Mouse (Mus musculus) embryo, embryonic 11 days (tissue): ENCODE measurements around the gene Aff1.
A peak's percentile ranks its signal among the peaks of the same experiment; 100 is the strongest.

Experiments used
- DNase-seq: peaks from one replicate; pipeline ENCODE4 v3.0.0-alpha.2; 2015

The Aff1 gene

DNA sequence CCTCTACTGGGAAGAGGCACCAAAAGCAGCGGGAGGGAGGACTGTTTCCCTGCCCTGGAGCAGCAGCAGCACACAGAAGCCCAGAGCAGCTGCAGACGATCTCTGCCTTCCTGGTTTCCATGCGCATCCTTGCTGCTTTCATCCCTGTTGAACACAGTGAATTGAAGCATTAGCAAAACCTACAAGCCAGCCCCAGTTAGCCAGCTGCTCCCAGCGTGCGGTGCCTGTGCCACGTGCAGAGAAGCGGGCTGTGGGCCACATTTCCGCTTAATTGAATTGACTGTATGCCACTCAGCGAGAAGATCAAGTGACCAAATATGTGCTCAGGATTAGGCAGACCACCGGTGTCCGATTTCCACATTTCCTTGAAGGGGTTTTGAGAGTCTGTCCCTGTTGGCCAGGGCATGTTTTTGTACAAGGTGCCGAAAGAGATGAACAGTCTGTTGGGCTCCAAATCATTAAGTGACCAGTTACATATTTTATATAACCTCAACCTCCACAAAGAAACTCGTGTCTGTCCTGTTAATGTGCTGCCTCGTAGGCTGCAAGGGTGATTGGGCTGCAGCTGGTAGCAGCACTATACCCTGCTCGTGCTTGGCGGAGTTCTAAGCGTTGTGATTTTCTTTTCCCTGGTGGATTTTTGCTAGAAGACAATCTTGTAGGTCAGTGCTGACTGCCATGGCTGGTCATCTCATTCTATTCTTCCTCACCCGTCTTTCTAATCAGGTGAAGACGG is 153.4 kb downstream of the Aff1 start:
- peak; percentile 64 for DNase-seq

DNA sequence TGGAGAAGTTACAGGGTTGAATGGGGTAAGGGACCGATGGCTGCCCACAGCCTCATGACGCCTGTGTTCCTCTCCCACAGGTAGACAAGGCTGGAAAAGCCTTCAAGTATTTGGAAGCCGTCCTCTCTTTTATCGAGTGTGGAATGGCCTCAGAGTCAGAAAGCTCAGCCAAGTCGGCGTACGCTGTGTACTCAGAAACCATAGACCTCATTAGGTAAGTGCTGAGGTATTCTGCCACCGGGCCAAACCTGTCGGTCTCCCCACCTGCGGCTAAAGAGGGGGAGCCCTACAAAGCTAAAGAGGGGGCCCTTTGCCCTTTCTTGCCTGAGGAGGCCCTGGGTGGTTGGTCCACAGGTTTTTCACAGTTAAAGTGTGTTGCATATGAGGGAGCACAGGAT is 154.0 kb downstream of the Aff1 start:
- no peak for DNase-seq

DNA sequence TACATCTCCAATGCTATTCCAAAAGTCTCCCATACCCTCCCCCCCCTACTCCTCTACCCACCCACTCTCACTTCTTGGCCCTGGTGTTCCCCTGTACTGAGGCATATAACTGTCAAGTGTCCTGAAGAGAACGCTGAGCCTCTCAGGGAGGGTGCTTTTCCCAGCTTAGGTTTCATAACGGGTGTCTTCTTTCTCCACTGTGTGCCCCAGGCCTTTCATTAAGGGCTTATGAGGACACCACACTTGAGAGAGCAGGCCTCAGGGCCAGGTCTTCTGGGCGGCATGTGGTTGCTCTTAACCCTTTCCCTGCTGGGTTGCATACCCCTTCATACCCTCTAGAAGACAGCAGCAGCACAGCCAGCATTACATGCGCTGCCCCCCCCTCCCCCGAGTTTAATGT is 154.4 kb downstream of the Aff1 start:
- peak; percentile 16 for DNase-seq

DNA sequence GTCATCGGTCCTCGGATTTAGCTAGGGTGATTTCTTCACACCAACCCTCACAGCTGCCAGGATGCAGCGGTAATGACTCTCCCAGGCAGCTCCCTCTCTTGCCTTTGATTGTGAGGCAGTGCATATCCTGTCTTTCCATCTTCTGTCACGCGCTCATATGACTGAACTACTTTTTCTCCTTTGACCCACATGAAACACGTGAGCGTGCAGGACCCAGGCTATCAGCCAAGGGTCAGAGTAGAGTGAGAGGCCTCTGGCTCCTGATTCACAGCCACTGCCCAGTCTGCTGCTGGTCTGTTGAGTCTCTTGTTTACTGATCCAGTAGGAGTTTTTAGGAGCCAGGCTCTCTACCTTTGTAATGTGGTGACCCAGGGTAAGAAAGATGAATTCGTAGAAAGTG is 156.4 kb downstream of the Aff1 start:
- DNase-seq, result no peak

DNA sequence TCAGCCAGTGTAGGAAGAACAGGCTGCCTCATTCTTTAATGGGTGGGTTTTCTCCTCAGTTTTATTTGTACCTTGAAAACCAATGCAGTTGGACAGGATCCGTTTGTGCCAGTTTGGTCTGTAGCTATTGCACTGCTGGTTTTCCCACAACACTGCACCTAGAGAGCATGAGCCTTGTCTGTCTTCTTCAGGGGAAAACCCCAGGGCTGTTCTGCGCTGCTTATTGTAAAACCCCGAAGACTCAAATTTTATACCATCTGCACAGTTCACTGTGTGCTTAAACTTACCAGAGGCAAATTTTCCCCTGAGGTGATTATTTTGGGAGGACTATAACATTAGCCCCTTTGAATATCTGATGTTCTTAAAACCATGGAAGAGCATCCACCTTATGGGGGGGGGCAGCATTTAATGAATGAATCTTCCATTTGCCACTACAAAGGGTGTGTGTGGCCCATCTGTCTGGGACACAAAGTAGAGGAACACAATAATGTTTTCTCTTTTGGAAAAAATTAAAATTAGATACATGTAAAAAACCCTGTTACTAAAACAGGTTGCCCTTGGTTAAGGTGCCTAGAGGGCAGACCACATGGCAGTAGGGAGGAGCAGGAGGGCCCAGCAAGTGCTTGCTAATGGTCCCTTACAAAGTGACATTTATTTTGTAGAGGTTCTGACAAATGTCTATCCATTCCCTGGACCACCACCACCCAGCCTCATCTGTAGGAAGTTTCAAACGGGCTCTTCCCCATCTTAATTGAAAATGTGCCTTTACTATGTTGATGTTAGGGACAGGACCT is 160.8 kb downstream of the Aff1 start:
- DNase-seq, result no peak

DNA sequence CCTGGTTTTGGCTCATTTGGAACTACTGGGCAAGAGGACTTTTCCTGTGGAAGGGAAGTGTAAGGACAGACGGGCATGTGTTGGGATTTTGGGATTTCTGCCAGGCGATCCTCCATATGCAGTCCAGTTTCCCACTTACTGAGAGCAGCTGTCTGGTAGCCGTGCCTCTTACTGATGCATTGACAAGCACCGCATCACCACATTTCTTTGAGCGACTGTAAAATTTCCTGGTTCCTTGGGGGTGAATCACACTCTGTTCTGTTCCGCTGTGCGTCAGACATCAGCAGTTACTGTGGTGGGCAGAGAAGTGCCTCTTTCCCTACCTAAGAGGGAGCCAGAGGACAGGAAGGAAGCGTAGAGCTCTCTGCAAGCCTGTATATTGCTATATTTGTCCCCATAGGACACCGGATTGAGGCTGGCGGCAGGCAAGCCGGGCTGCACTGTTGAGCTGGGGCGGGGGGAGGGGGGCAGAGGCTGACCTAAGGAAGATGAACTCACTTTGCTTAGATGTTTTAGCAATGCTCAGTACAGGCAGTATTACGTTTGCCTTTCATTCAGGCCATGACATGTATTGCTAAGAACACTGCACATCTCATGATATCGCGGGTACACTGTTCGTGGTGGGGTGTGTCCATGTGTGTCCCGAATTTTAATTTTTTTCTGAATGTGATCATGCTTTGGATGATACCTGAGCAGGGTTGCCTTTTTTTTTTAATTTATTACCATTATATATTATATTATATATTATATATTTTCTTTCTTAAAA is 162.1 kb downstream of the Aff1 start:
- peak; percentile 13 for DNase-seq

DNA sequence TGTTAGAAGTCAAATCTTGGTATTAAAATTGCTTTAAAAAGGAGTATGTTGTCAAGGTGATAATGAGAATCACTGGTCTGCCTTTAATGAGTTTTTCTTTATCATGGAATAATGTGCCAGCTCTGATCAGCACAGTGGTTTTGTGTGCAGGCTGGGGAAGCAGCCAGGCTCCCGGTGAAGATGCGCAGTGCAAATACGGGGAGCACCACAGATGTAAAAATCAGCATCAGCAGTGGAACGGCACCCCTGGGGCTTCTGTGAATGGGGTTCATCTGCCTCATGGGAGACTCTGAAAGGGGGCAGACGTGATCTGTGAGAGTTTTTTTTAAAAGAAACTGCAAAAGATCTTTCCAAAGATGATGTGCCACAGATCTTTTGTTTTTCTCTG is 162.6 kb downstream of the Aff1 start:
- DNase-seq, result no peak

DNA sequence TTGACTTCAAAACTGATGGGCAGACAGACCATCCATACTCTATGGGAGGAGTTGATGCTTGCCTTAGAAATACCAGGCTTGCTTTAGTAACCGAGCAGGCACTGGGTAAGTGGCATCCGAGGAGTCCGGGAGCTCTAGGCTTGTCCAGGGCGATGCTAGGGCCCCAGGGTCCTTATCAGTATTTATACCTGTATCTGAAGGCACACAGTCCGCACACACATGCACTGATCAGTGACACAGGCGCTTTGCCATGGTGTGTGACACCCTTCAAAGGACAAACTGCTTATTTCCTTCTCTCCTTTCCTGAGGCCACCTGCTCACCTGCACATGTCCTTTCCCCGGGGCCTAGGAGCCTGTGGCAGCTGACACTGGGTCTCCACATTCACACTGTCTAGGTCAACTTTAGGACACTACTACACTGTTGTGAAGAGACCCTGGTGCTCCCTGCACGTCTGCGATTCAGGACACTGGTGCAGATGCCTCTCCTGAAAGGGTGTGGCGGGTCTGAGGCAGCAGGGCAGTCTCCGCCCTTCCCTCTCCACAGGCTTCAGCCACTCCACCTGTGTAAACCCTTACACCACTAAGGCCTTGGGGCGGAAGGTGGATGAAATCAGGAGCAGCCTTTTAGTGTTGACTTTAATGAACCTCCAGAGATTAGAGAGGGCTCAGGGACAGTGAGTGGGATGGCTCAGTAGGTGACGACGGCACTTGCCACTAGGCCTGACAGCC is 163.5 kb downstream of the Aff1 start:
- no peak for DNase-seq

DNA sequence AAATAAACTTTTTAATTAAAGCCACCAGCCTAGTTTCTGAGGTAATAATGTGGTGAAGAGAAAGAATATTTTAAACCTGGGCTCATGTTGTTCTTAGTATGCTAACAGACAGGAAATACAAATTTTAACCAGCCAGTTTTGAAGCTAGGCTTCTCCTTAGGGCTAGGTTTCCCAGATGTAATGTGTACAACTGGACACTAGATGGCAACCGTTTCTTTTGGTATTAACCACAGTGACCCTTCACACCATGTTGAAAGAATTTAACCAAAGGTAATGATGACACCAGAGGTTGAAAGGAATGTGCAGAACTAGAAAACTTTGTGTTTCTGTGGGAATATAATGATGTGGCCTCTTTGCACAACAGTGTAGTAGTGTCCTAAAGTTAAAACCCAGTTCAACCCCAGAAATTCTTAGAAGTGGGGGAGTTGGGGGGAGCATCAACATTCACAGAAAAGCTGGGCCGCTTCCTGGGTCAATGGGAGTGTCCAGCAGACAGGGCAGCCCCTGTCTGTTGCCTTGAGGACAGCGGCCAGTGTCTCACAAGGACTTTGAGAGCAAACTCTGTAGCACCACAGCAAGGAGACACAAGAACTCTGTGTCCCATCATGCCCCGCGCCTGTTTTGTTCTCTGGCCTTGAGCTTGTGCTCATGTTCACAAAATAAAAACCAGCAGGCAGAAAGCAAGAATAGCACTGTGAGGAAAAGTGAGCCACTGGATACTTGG is 164.3 kb downstream of the Aff1 start:
- DNase-seq, result peak; percentile 84

DNA sequence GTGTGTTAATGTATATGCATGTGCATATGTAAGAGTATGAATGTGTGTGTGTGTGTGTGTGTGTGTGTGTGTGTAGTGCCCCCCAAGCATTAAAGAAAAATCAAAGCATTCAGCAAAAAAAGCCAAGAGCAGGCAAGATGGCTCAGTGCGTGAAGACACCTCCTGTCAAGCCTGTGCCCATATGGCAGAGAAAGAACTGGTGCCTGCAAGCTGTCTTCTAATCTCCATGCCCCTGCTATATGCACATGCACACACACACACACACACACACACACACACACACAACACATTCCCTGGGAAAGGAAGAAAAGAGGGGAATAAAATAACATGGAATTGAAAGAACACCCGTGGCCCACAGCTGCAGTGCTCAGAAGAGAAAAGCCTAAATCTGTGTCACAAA is 165.0 kb downstream of the Aff1 start:
- no peak for DNase-seq

DNA sequence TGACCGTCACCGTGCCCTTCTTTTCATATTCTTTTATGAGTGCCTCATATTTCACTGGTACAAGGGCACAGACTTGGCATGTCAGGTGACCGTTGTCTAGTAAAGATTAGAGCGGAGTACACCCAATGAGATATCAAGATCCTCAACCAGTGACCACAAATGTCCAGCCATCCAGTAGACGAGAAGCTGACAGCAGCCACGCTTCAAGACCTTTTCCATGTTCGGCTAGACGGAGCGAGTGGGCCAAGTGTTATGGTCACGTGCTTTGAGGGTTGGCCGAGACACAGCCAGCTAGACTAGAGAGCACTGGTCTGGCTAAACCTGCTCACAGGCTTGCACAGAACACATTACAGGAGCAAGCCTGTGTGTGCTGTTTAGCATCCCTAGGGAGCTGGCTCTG is 168.4 kb downstream of the Aff1 start:
- DNase-seq, result no peak

DNA sequence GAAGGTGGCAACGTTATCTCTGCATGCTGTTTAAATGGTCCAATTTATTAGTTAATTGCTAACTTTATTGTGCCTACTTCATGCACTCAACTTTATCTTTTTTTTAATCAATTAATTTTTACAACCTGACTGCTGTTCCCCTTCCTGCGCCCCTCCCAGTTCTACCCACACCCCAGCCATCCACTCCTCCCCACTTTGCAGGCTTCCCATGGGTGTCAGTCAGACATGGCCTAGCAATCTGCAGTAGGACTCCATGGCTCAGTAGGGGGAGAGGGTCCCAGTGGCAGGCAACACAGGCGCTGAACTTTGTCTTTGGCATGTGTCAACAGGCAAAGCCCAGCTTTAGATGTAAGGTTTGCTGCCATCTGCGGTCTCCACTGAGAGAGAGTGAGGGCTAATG is 171.6 kb downstream of the Aff1 start:
- DNase-seq, result no peak

DNA sequence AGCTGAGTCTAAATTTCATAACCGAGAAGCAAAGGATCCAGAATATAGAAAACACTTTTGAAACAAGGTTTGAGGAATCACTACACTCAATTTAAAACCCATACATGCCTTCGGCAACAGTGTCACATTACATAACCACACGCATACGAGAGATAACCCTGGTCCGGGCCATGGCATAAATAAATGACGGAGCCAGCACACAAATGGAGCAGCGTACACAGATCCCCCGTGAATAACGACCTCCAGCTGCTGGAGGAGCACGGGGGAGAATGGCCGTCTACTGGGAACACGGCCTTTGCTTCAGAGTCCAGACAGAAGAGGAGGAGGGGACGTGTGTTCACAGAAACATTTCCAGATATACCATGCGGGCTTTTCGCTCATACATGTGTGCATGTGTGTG is 197.6 kb downstream of the Aff1 start:
- DNase-seq, result peak; percentile 42

DNA sequence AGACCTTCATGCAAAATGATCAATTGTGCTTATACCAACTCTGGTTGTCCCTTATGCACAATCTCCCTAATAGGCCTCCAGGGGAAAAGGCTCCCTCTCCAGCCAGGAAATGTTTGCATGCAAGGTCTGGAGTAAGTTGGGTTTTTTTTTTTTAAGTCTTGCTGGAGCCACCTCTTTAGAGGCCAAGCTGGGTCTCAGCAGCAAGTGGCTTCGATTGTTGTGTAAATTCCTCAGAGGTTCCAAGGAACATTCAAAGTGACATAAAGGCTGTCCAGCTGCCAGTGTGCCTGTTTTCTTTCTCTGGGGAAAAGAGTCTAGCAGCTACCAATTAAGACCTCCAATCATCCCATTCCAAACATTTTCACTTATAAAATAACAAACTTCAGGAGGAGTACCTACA is 206.1 kb downstream of the Aff1 start:
- no peak for DNase-seq
